Mouse (Mus musculus) retina, postnatal 1 day (tissue): ENCODE results near the gene Il11ra2.
"Not testable (repeated sequence)": the region's sequence is repeated elsewhere in the genome, so short reads cannot be mapped to it uniquely, and the experiment has no call there.

ENCODE experiments used
- DNase-seq: peaks from one replicate; pipeline ENCODE4 v3.0.0-alpha.2; 2012

Gene Il11ra2

GRCm38 (mm10) chr4:42661793-42662192, at the start of gene Il11ra2:
Il11ra2 (minus strand) TSS chr4:42661893.
- not testable (repeated sequence) for DNase-seq

- not testable (repeated sequence) for DNase-seq
Observed at GRCm38 (mm10) chr4:42682183-42682524, 20.5 kb upstream of the Il11ra2 start.

GRCm38 (mm10) chr4:42681473-42682182, 19.9 kb upstream of the Il11ra2 start:
- not testable (repeated sequence) for DNase-seq

GRCm38 (mm10) chr4:42680374-42681356, 19.0 kb upstream of the Il11ra2 start:
- not testable (repeated sequence) for DNase-seq

GRCm38 (mm10) chr4:42679365-42679764, 17.7 kb upstream of the Il11ra2 start:
- DNase-seq, result not testable (repeated sequence)

- not testable (repeated sequence) for DNase-seq
Observed at GRCm38 (mm10) chr4:42675415-42675814, 13.7 kb upstream of the Il11ra2 start.

GRCm38 (mm10) chr4:42654951-42655350, 6.7 kb downstream of the Il11ra2 start, which contains the start of gene Ccl27b:
Ccl27b (plus strand) TSS chr4:42655251.
- DNase-seq, result not testable (repeated sequence)

GRCm38 (mm10) chr4:42629419-42629818, 32.3 kb downstream of the Il11ra2 start, which contains the start of gene Gm2564:
Gm2564 (plus strand) TSS chr4:42629719.
- not testable (repeated sequence) for DNase-seq

GRCm38 (mm10) chr4:42611895-42612294, 49.8 kb downstream of the Il11ra2 start, which contains the start of gene Gm10591:
Gm10591 (plus strand) TSS chr4:42612195.
- not testable (repeated sequence) for DNase-seq
